Mouse (Mus musculus) stomach, postnatal 0 days (tissue): Measurements from ENCODE around the gene Auts2.

ENCODE experiments used
- CTCF ChIP-seq: IDR thresholded peaks from 2 replicates; pipeline ENCODE4 v1.5.1; 2016; ENCODE audit warnings: antibody characterized with exemption, low read depth, mild to moderate bottlenecking, moderate library complexity
- EP300 ChIP-seq: optimal IDR thresholded peaks from 2 replicates; pipeline ENCODE3; 2016; ENCODE audit warnings: antibody characterized with exemption

- TF ChIP-seq EP300 (no peak), CTCF (no peak)
These were observed 5.7 kb downstream of the Auts2 start for GRCm38 (mm10) chr5:132537475-132537874.
